Comparison of ENCODE assay signal across 9 mouse cellular contexts in the genomic region with DNA sequence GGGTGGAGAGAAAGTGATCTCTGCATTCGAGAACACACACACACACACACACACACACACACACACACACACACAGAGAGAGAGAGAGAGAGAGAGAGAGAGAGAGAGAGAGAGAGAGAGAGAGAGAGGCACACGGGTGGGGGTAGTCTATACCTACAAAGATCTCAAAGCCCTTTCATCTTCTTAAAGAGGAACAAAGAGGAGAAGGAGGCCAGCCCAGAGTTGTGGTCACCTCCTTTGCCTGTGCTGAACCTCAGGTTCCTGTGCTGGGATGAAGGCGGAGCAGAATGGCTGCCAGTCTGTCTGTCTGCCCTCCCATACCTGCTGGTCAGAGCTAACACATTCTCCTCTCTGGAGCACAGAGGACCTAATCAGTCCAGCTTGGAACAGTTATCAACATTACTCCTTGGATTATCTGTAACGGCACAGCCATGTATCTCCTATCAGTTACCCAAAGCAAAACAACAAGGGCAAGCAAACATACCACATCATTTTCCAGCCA. TPM values are rescaled to one million over a fixed set of nuclear protein-coding genes. Genes with fewer than 3 reads are reported as not detected.
DNase-seq lines count a peak whose midpoint lies in the region; ATAC-seq and TF ChIP-seq lines count a peak whose summit lies in the region.
"Had no signal": no experiment of that assay in that cellular context is flagged by ENCODE, and none has a peak within 500 bp of the region (broad histone marks: within the 10 kb centered on the region; RNA-seq: fewer than 3 reads in every experiment).

No protein-coding gene starts in this region.

- H3K4me1 ChIP-seq in kidney, embryonic 16.5 days (ENCODE audit: insufficient read depth, low read length): peaks cover 29% of the 10 kb centered on the region
- peaks cover 51% of the 10 kb centered on the region for H3K4me1 ChIP-seq in forebrain, embryonic 10.5 days
- H3K4me1 ChIP-seq in limb, embryonic 14.5 days (ENCODE audit: control insufficient read depth, insufficient read depth, low read length): peaks cover 22% of the 10 kb centered on the region
- peaks cover 8% of the 10 kb centered on the region for H3K4me1 ChIP-seq in small intestine, adult 2 months (ENCODE audit: control insufficient read depth, insufficient read depth, insufficient read length, low read length)

- H3K9me3 ChIP-seq in kidney, embryonic 16.5 days (ENCODE audit: low read length): no peaks in the 10 kb centered on the region
- H3K9me3 ChIP-seq in forebrain, embryonic 10.5 days: no peaks in the 10 kb centered on the region
- no peaks in the 10 kb centered on the region for H3K9me3 ChIP-seq in limb, embryonic 14.5 days (ENCODE audit: control insufficient read depth, low read length)

- no peaks in the 10 kb centered on the region for H3K36me3 ChIP-seq in kidney, embryonic 16.5 days (ENCODE audit: insufficient read depth, low read length)
- peaks cover 35% of the 10 kb centered on the region for H3K36me3 ChIP-seq in forebrain, embryonic 10.5 days (replicated peaks)
- H3K36me3 ChIP-seq in limb, embryonic 14.5 days (ENCODE audit: control insufficient read depth, insufficient read depth, low read length): peaks cover 3% of the 10 kb centered on the region; the same call in 1 of the 2 replicates
- H3K36me3 ChIP-seq in small intestine, adult 2 months (ENCODE audit: control insufficient read depth, insufficient read depth, low read length): no peaks in the 10 kb centered on the region

- H3K4me3 ChIP-seq in kidney, embryonic 16.5 days (ENCODE audit: low read length): no peak overlapping the region
- H3K4me3 ChIP-seq in forebrain, embryonic 10.5 days: peak overlapping the region; percentile 53
- H3K4me3 ChIP-seq in limb, embryonic 14.5 days (replicated peaks; ENCODE audit: low read length): no peak overlapping the region
- H3K4me3 ChIP-seq in small intestine, adult 2 months (ENCODE audit: low read depth, low read length): no peak overlapping the region

- H3K9ac ChIP-seq in kidney, embryonic 16.5 days (replicated peaks; ENCODE audit: low read length): no peak overlapping the region
- peak overlapping the region; percentile 60; the same call in 1 of the 2 replicates for H3K9ac ChIP-seq in limb, embryonic 14.5 days (ENCODE audit: low read depth, low read length, severe bottlenecking)

- ATAC-seq in kidney, embryonic 16.5 days (ENCODE audit: low FRiP score, low TSS enrichment): no peak
- no peak for ATAC-seq in limb, embryonic 14.5 days (ENCODE audit: low FRiP score, low read depth)

- TF ChIP-seq POLR2A in limb, embryonic 14.5 days (IDR thresholded peaks at IDR 0.05; ENCODE audit: borderline replicate concordance, extremely low read depth, insufficient read depth, insufficient read length): no peak
- TF ChIP-seq POLR2A in small intestine, adult 2 months (IDR thresholded peaks at IDR 0.05; ENCODE audit: low read depth, low read length): no peak

- DNase-seq in kidney, postnatal 10 days: no peak
- DNase-seq in forebrain, embryonic 10.5 days (ENCODE audit: extremely low spot score, low spot score): no peak
- DNase-seq in limb, embryonic 14.5 days (ENCODE audit: low spot score): no peak
- DNase-seq in gastrocnemius, postnatal 10 days: no peak
- DNase-seq in left cerebral cortex, adult 11 months (ENCODE audit: low spot score): no peak
- DNase-seq in cerebellum, postnatal 10 days: no peak

- peak overlapping the region; percentile 85 for H3K27ac ChIP-seq in kidney, embryonic 16.5 days (ENCODE audit: low read length)
- peak overlapping the region; percentile 98 for H3K27ac ChIP-seq in forebrain, embryonic 10.5 days
- H3K27ac ChIP-seq in limb, embryonic 14.5 days (replicated peaks; ENCODE audit: low read depth, low read length): no peak overlapping the region
- H3K27ac ChIP-seq in small intestine, adult 2 months (ENCODE audit: insufficient read depth, low read depth, low read length): peak overlapping the region; percentile 25

- H3K4me2 ChIP-seq in kidney, embryonic 16.5 days (replicated peaks; ENCODE audit: low read depth, low read length): peak overlapping the region; percentile 56; the same call in 1 of the 2 replicates
- peak overlapping the region; percentile 51 for H3K4me2 ChIP-seq in limb, embryonic 14.5 days (replicated peaks; ENCODE audit: low read depth, low read length, severe bottlenecking)

- 40% methylated on average over 4 of the region's 4 CpGs for WGBS in kidney, embryonic 16.5 days
- 36% methylated on average over 4 of the region's 4 CpGs for WGBS in forebrain, embryonic 10.5 days
- 41% methylated on average over 4 of the region's 4 CpGs for WGBS in limb, embryonic 14.5 days
- WGBS in small intestine, adult 2 months: 51% methylated on average over 4 of the region's 4 CpGs

- no peaks in the 10 kb centered on the region for H3K27me3 ChIP-seq in kidney, embryonic 16.5 days (ENCODE audit: insufficient read depth, low read length)
- no peaks in the 10 kb centered on the region for H3K27me3 ChIP-seq in forebrain, embryonic 10.5 days (ENCODE audit: poor library complexity, severe bottlenecking)
- H3K27me3 ChIP-seq in limb, embryonic 14.5 days (ENCODE audit: control insufficient read depth, insufficient read depth, low read length): no peaks in the 10 kb centered on the region
- H3K27me3 ChIP-seq in small intestine, adult 2 months (ENCODE audit: control insufficient read depth, insufficient read depth, low read length): no peaks in the 10 kb centered on the region

- no peak for TF ChIP-seq CTCF in small intestine, adult 2 months (IDR thresholded peaks at IDR 0.05; ENCODE audit: extremely low read depth, insufficient read length, insufficient replicate concordance, low read depth, low read length)

RNA-seq across cellular contexts. Expression of gene Cfap43, which starts 8.9 kb away (rescaled TPM):
- 0.04 and 0.05 TPM in 2 replicates for polyA plus RNA-seq in kidney, embryonic 16.5 days (2015; fragmentation: Nextera tagmentation; extraction: Ambion mirVana)
- polyA plus RNA-seq in forebrain, embryonic 10.5 days (2016; fragmentation: Nextera tagmentation; extraction: Ambion mirVana): 0.05 and 0.06 TPM in 2 replicates
- polyA plus RNA-seq in limb, embryonic 14.5 days (2012; rRNA removed): 0.05 and 0.08 TPM in 2 replicates
- 0.11 TPM in 2 replicates for polyA plus RNA-seq in limb, embryonic 14.5 days (2014; fragmentation: Nextera tagmentation; extraction: Ambion mirVana)
- polyA plus RNA-seq in small intestine, adult 2 months (2012; rRNA removed): not detected in 2 replicates
- not detected for total RNA-seq in gastrocnemius, postnatal 10 days (2021)
- polyA plus RNA-seq: large intestine, adult 2 months had no signal

RNA-seq across cellular contexts. Expression of gene Itprip, which starts 8.9 kb away (rescaled TPM):
- 20.5 and 21.0 TPM in 2 replicates for polyA plus RNA-seq in kidney, embryonic 16.5 days (2015; fragmentation: Nextera tagmentation; extraction: Ambion mirVana)
- polyA plus RNA-seq in forebrain, embryonic 10.5 days (2016; fragmentation: Nextera tagmentation; extraction: Ambion mirVana): 21.2 and 21.9 TPM in 2 replicates
- polyA plus RNA-seq in limb, embryonic 14.5 days (2012; rRNA removed): 14.4 and 16.5 TPM in 2 replicates
- 17.1 and 18.4 TPM in 2 replicates for polyA plus RNA-seq in limb, embryonic 14.5 days (2014; fragmentation: Nextera tagmentation; extraction: Ambion mirVana)
- polyA plus RNA-seq in small intestine, adult 2 months (2012; rRNA removed): 2.4 and 3.2 TPM in 2 replicates
- total RNA-seq in gastrocnemius, postnatal 10 days (2021): 1 to 10 TPM; 1.8 to 1.9 TPM

RNA-seq across cellular contexts. Expression of gene Cfap58, which starts 27.3 kb away (rescaled TPM):
- polyA plus RNA-seq in kidney, embryonic 16.5 days (2015; fragmentation: Nextera tagmentation; extraction: Ambion mirVana): 0.06 TPM in 2 replicates
- 0.06 TPM in 1 of 2 replicates, not detected in the other for polyA plus RNA-seq in forebrain, embryonic 10.5 days (2016; fragmentation: Nextera tagmentation; extraction: Ambion mirVana)
- polyA plus RNA-seq in limb, embryonic 14.5 days (2012; rRNA removed): 0.05 TPM in 1 of 2 replicates, not detected in the other
- polyA plus RNA-seq in limb, embryonic 14.5 days (2014; fragmentation: Nextera tagmentation; extraction: Ambion mirVana): 0.07 TPM in 1 of 2 replicates, not detected in the other
- polyA plus RNA-seq in small intestine, adult 2 months (2012; rRNA removed): not detected in 2 replicates
- not detected for total RNA-seq in gastrocnemius, postnatal 10 days (2021)
- polyA plus RNA-seq: large intestine, adult 2 months had no signal

RNA-seq across cellular contexts. Expression of gene Gsto2, which starts 44.8 kb away (rescaled TPM):
- 1.1 and 1.4 TPM in 2 replicates for polyA plus RNA-seq in kidney, embryonic 16.5 days (2015; fragmentation: Nextera tagmentation; extraction: Ambion mirVana)
- 0.76 and 0.81 TPM in 2 replicates for polyA plus RNA-seq in forebrain, embryonic 10.5 days (2016; fragmentation: Nextera tagmentation; extraction: Ambion mirVana)
- 1.2 and 1.6 TPM in 2 replicates for polyA plus RNA-seq in limb, embryonic 14.5 days (2012; rRNA removed)
- 0.87 and 1.4 TPM in 2 replicates for polyA plus RNA-seq in limb, embryonic 14.5 days (2014; fragmentation: Nextera tagmentation; extraction: Ambion mirVana)
- 0.14 TPM in 1 of 2 replicates, not detected in the other for polyA plus RNA-seq in small intestine, adult 2 months (2012; rRNA removed)
- total RNA-seq in gastrocnemius, postnatal 10 days (2021): 1 to 10 TPM; 1.2 to 1.4 TPM

RNA-seq across cellular contexts. Expression of gene Gsto1, which starts 55.4 kb away (rescaled TPM):
- 130 and 134 TPM in 2 replicates for polyA plus RNA-seq in kidney, embryonic 16.5 days (2015; fragmentation: Nextera tagmentation; extraction: Ambion mirVana)
- 115 and 120 TPM in 2 replicates for polyA plus RNA-seq in forebrain, embryonic 10.5 days (2016; fragmentation: Nextera tagmentation; extraction: Ambion mirVana)
- 71.3 and 79.9 TPM in 2 replicates for polyA plus RNA-seq in limb, embryonic 14.5 days (2012; rRNA removed)
- polyA plus RNA-seq in limb, embryonic 14.5 days (2014; fragmentation: Nextera tagmentation; extraction: Ambion mirVana): 132 and 134 TPM in 2 replicates
- 242 and 363 TPM in 2 replicates for polyA plus RNA-seq in small intestine, adult 2 months (2012; rRNA removed)
- total RNA-seq in gastrocnemius, postnatal 10 days (2021): 10 to 100 TPM; 28.1 to 30.1 TPM
